Mouse (Mus musculus) spleen, postnatal 4 days (tissue): Measurements from ENCODE around the gene 1700025G04Rik.
A peak's percentile ranks its signal among the peaks of the same experiment; 100 is the strongest.

Experiments
- DNase-seq, 2 experiments: peaks; one replicate each; pipeline ENCODE4 v3.0.0; 2022; ENCODE audit warnings: low spot score in 2 of 2

The 1700025G04Rik gene

DNA sequence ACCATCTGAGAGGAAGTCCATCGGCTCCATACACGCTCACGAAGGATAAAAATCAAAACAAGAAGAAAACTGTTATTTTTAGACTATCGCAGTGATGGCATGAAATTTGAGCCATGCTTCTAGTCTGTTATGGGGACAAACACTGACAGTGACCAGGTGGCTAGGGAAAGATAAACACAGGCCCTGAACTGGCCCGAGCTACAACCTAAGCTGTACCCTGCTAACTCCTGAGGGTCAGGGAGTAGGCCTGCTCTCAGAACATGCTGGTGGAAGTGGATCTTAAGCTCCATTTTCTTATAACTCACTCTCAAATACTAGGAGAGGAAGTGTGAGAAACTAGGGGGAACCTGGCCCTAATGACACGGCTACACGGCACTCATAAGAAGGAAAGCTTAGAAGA, 126.7 kb downstream of the 1700025G04Rik start:
- no peak for DNase-seq

DNA sequence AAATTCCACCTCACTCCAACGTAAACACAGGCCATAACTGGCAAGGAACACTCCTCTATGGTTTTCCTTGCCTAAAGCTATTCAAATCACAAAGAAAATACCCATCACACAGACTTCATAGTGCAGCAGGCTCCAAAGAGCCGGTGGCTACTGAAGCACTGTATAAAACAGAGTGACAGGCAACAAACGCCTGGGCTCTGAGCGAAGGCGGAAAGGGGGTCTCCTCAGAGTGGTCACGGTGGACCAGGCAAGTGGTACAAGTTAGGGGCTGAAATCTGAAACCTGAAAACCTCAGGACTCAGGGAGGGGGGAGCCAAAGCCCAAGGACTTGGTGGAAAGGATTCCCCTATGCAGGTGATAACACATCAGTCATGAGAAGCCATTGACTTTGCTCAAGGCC, 127.8 kb downstream of the 1700025G04Rik start:
- DNase-seq, result no peak

DNA sequence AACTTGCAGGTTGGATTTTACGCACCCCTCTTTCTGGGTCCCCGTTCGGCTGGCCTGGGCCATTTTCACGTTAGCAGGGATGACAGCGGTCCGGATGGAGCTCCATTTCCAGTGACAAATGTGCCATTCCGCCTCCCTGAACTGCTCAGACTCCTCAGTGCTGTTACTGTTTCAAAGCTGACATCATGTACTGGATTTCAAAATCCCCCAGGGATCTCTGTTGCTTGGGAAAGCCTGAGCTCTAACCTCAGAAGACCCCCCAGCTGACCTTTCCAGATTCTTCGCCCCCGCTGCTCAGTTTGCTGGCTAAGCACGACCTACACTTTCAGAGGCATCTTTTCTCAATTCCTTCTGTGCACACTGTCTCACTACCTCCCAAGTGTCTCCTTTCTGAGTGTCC, 128.7 kb downstream of the 1700025G04Rik start:
- no peak for DNase-seq

DNA sequence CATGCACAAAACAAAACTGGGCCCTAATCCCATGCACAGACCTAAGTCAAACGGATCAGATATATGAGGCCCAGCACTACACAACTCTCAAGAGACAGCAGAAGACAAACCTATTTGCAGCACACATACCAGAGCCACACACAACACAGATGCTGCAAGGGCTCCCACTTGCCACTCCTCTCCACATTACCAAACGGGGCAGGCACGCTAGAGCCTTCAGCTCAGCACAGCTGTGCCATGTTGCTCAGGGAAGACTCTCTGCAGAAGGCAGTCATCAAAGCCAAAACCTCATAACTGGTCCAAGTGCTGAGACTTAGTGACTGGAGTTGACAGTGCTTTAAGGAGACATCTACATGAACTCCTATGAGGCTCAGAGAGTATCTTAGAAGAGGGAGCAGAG, 130.9 kb downstream of the 1700025G04Rik start:
- no peak for DNase-seq

DNA sequence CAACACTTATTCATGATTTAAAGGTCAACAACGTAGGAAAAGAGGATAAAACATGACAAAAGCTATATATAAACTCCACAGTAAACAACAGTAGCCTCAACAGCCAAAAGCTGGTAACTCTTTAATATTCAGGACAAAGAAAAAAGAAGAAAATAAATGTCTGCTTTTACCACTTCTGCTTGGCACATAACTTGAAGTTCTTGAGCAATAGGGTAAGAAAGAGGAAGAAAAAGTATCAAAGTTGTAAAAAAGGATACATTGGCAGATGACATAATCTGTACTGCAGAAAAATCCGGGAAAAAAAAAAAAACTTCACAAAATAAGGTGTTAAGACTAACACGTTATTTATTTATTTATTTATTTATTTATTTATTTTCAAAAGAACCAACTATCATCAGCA, 131.5 kb downstream of the 1700025G04Rik start:
- DNase-seq, result no peak

DNA sequence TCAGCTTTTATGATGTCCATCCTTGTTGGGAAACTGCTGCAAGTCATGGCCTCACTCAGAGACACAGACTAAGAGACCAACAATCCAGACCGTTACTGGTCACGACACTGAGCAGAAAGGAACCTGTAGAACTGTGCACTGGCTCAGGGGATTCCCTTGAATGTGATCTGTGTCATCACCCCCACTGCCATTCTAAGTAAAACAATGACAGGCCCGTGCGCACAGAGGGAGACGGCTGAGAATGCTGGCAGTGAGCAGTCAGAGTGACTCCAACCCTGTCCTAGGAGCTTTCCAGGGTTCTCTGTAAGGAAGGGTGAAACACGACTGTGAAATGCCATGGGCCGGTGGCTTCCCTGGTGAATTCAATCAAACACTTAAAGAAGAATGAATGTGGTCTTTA, 132.3 kb downstream of the 1700025G04Rik start:
- no peak for DNase-seq

DNA sequence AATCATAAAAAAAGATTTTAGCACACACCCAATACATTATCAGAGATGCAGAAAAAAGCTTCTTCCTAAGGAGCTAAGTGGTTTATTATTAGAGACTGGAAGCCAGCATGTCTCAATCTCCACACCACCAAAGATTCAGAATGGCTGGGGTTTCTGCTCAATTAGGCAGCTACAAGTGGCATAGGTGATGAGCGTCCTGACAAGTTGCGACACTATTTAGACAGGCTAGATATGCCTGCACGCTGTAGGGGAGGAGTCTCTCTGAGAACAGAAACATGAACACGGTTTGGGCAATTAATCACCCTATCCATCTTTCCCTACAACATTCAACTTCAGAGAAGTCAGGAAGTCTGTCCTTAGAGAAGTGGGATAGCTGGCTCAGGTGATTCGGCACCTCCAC, 134.1 kb downstream of the 1700025G04Rik start:
- no peak for DNase-seq

DNA sequence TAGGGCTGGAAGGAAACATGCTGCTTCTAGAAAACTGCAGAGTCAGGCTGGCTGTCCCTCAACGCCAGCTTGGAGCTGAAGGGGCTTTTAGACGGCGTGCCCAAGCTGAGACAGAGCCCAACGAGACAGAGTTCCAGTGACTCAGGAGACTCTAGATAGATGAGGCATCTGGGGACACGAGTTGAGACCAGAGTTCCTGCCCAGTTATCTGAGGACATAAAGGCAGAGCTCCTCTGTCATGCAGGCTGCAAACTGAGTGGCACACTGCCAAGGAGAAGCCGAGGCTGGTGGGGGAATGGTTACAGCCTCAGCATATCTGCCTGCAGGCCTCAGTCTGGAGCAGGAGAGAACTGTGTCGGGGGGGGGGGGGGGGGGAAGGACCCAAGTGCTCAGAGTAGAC, 136.4 kb downstream of the 1700025G04Rik start:
- peak; percentile 67 to 75 for DNase-seq

DNA sequence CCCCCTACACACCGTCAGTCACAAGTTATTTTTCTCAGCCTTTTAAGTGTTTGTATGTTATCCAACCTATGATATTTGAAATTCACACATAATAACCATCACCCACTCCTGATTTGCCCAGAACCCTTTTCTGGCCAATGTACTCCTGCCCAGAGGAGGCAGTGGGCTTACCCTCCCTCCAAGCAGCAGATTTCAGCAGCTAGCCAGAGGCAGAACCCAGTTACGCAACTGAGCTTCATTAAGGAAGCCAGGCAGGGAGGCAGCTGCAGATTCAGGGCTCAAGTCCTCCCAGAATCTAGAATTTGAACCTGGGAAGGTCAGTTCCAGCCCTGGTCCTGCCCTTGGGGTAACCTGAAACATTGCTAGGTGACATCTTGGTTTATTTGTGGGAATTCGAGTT, 141.9 kb downstream of the 1700025G04Rik start:
- no peak for DNase-seq

DNA sequence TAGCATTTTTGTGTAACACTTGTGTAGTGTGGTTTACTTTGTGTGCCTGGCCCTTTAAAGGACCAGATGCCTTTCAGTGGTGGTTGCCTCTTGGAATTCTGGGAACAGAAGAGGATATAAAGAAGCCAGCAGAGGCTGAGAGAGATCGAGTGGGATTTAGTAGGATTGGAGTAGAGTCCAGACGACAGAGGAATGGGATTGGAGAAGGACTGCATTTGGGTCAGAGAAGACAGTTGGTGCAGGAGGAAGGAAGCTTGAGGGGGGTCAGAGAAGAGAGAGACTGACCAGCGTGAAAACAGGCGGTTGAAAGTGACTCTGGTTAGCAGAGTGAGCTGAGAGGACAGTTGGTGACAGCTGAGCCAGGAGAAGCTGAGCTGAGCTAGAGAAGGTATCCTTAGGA, 142.4 kb downstream of the 1700025G04Rik start:
- DNase-seq, result no peak

DNA sequence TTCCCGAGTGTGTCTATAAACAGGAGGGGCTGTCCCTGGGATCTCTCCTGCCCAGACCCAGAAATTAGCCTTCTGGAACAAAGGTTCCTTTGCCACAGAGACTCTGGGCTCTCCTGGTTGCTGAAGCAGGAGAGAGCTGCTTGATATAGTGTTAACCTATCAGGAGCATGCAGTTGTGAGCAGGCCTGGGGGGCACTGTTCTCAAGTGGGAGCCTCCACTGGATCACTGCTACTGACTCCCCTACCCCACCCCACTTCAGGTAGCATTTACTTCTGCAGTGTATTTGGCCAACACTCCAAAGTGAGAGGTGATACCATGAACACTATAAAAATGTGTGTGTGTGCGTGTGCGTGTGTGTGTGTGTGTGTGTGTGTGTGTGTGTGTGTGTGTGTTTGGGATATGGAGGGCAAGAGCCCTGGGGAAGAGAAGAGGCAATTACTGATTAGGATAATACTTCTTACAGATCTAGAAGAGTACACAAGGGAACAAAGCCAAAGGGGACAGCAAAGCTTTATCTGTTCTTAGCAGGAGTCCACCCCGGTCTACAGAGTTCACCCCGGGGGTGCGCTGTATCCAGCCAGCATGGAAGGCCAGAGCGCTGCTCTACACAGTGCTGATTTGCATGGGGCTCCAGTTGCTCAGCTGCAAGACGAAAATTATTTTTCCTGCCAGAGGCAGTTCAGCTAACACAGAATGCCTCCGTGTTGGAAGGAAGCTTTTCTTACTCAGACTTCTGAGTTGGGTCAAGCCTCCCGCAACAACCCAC, 145.3 kb downstream of the 1700025G04Rik start:
- DNase-seq, result no peak

DNA sequence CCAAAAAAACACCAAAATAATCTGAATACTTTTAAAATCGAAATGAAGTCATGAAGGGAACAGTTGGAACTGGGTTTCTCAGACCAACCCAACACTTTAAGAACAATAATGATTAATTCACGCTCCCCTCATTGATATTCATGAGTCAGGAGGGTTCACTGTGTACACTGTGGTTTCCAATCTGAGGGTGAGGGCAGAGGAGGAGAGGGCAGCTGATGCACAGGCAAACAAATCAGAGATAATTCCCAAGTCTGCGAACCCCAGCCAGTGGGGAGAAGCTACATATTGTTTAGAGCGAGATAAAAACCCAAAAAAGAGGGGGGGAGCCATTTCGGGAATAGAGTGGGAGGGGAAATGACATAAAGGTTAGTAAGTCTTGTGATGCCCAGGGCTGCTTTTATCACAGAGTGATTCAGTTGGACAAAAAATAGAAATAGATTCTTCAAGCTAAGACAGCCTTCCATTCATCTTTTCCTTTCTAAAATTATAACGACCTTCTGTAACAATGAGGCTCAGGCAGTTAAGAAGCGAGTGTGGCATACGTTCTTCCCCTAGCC, 146.2 kb downstream of the 1700025G04Rik start:
- no peak for DNase-seq

DNA sequence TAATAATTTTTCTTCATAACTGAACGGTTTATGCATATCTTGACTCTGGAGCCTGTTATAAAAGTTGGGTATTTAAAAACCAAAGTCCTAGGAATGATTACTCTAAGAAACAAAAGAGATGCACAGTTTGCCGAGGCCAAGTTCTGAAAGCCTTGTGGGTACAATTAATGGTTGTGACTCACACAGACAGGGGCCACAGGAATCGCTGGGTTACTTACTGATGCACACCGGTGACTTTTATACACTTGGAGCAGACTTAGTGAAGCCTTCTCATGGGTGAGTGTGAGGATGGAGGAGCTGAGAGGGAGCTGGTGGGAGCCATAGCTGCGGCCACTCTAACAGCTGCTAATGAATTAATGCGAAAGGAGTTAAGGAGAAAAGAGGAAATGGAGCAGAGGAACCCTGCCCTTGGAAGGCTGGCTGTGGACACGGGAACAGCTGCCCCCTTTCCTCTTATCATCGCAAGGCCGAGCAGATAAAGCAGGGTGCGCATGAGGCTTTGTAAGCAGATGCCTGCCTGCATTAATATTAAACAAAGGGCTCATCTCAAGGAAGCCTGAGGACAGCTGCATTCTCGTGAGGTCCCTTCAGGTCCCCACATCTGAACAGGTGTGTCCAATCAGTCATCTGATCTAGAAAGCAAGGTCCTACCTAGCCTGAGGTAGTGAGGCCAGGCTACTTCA, 146.8 kb downstream of the 1700025G04Rik start:
- DNase-seq, result no peak

DNA sequence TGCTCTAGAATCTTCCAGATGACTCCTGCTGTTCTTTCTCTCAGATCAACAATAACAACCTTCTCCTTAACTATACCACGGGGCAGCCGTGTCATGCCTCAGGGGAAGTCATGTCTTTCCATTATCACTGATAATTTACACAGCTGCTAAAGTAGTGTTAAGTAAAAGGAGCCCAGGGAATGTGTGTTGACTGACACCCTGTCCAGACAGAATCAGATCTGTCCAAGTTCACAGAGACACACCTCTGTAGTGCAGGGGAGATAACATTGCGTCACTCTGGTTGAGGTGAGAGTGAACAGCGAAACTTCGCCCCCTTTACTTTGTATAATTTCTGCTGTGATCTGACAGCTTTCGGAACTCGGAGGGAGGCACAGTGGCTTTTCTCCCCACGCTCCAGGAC, 149.9 kb downstream of the 1700025G04Rik start:
- DNase-seq, result no peak

DNA sequence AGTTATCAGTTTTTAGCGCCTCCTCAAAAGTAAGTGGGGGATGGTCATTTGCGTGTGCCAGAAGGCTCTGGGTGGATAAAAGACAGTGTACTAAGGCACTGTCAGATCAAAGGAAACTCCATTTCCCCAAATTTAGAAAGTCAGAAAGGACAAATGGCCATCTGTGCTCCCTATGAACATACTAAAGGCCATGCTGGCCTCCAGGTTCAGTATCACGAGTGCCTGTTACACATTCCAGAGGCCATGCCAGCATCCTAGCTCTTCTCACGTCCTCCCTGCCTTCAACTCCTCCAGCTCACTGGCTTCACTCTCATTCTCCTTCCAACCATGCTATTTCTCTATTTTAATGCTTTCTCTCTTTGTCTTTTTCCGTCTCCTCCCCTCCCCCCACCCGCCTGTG, 150.4 kb downstream of the 1700025G04Rik start:
- no peak for DNase-seq

DNA sequence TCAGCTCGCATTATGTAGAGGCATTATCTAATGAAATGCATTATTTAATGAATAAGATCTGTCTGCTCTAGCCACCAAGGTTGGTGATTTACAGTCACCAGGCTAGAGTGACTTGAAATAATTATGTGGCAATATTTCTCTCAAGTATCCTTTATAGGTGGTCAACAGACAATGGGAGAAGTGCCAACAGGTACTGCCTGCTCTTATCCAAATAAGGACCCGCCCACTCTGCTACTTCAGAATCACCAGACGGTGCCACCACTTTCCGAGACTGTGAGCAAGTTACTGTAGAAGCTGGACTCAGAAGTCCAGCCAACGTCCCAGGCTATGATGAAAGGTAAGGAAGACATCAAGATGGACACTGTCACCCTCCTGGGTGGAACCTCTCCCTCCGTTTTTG, 156.3 kb downstream of the 1700025G04Rik start:
- DNase-seq, result no peak

DNA sequence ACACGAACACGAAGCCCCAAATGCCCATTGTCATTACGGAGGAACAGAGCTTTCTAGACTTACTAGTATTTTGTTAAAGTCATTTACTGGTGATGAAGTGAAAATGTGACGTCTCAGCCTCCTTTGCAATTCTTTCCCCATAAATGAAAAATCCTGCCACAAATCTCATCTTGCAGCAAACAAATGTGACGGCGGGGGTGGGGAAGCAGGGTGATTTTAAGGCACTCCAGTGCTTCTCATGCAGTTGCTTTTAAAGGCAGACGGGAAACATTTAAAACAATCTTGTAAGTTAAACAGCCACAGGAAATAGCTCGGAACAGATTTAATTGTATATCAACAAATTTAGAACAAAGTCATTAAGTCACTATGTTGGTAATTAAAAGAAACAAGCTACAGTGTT, 163.1 kb downstream of the 1700025G04Rik start:
- DNase-seq, result no peak

DNA sequence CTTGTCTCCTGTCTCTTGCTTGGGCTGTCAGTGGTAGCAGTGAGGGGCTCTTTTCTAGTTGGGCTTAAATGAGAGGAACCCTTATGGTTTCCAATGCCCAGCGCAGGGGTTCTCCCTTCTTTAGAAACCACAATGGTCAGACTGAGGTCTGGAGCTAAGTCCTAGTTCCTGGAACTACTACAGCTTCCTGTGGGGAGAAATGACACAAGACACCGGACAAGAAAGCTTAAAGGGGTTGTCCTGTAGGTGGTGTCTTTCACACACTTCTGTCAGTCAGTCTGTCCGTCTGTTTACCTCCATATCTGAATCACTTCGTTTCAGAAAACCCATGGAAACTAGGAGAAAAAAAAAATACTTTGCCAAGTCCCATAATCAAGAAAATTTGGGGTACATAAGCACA, 163.8 kb downstream of the 1700025G04Rik start:
- DNase-seq, result no peak

DNA sequence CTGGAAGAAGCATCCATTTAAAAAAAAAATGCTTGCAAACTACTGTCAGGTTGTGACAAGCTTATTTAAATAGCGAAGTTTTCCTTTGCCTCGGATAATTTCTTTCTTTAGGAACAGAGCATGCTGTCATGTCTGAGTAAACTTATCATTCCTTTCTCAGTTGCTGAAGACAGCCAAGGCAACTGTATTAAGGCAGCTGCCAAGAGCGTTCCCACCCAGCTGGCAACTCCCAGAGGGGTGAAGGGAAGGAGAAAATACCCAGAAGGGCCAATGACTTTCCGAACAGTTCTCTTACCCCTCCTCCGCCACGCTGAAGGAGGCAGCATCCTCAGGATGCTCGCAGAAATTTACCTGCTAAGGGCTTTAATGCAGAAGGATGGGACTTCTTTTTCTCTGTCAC, 164.2 kb downstream of the 1700025G04Rik start:
- no peak for DNase-seq

DNA sequence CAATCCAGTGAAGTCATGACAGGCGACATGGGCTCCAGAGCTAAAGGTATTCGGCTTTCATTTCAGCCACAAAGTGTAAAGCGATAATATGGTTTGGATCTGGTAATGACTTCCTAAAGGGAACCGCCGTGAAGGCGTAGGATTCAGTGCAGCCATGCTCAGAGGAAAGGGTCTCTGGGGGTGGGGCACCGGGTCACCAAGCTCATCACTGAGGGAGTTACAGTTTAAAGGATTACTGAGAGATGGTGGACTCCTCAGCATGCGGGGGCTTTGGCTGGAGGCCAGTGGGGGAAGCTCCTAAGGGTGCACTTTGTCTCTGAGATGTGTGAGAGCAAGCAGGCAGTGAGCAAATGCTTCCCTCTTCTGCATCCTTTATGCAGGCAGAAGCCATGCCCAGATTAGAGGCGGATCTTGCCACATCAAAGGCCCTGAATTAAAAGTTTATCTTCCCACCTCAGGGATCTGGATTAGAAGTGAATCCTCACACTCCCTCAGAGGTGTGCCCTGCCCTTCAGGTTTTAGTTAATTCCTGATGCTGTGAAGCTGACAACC, 171.0 kb downstream of the 1700025G04Rik start:
- DNase-seq, result no peak

DNA sequence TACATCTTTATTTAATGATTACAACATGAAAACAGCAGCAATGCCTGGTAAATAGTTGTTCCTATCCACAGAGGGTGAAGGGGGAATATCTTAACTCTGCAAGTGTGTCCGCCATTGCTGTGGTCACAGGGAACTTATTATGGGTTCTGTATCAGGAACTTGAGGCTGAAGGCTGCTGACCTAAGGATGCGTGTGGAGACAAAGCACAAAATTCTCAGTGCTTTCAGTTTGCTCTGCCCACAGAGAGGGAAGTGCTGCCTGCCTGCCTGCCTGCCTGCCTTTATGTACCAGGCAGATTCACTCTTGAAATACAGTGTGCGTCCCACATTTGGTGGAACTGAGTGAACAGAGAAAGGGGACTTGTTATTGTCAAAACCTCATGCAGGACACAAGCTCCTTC, 172.2 kb downstream of the 1700025G04Rik start:
- DNase-seq, result no peak

DNA sequence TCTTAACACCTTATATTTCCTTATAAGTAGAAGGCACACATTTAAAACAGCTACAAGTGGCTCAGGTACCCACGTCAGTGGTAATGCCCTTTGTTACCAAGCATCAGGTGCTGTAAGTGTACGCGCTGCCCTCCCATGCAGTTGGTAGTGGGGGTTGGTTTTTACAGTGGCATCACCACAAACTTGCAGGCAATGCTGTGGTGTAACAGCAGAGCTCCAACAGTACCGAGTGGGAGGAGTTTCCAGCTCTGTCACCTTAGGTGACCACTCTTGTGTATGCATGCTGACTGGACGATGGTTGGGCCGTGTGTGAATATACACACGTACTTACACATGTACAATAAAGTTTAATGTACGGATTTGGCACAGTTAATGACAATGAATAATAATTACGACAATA, 175.4 kb downstream of the 1700025G04Rik start:
- no peak for DNase-seq

DNA sequence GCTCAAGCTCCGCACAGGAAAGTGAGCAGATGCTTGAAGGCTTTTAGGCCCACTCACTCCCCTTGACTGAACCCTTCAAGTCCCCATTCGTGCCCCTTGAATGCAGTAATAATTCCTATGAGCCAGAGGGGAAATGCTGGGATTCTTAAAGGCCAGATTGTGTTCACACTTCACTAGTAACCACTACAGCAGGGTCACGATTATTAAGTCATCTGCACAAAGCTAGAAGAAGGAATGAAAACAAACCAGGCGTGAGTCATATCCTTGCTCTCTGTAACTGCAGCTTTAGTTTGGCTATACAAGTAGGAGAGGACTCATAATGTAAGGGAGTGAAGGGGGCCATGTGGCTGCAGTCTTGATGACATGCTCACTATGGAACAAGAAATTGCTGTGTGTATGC, 182.9 kb downstream of the 1700025G04Rik start:
- no peak for DNase-seq
